Comparison of ENCODE assay signal across 32 mouse cellular contexts in genomic region chr10:70226608-70227007, GRCm38 (mm10). TPM values are rescaled to one million over a fixed set of nuclear protein-coding genes. Genes with fewer than 3 reads are reported as not detected.
DNase-seq lines count a peak whose midpoint lies in the region; ATAC-seq and TF ChIP-seq lines count a peak whose summit lies in the region.
"Had no signal": no experiment of that assay in that cellular context is flagged by ENCODE, and none has a peak within 500 bp of the region (broad histone marks: within the 10 kb centered on the region; RNA-seq: fewer than 3 reads in every experiment).

No protein-coding gene starts in this region.

- no peak overlapping the region for H3K9ac ChIP-seq in kidney, embryonic 15.5 days
- no peak overlapping the region for H3K9ac ChIP-seq in liver, adult 2 months (ENCODE audit: low read depth, low read length)
- no peak overlapping the region for H3K9ac ChIP-seq in liver, postnatal 0 days (replicated peaks)
- H3K9ac ChIP-seq: embryonic facial prominence, embryonic 15.5 days; forebrain, embryonic 12.5 days; hindbrain, embryonic 12.5 days; intestine, embryonic 15.5 days; liver, embryonic 13.5 days; midbrain, embryonic 13.5 days had no signal

- no peaks in the 10 kb centered on the region for H3K36me3 ChIP-seq in kidney, adult 2 months (ENCODE audit: control insufficient read depth, insufficient read depth, low read length)
- H3K36me3 ChIP-seq in kidney, embryonic 15.5 days, result no peaks in the 10 kb centered on the region
- H3K36me3 ChIP-seq in liver, adult 2 months (ENCODE audit: control insufficient read depth, insufficient read depth, low read length), result no peaks in the 10 kb centered on the region
- H3K36me3 ChIP-seq in liver, postnatal 0 days (replicated peaks; ENCODE audit: insufficient read depth, low read length), result no peaks in the 10 kb centered on the region
- H3K36me3 ChIP-seq: embryonic facial prominence, embryonic 10.5 days; embryonic facial prominence, embryonic 15.5 days; forebrain, embryonic 12.5 days; hindbrain, embryonic 12.5 days; intestine, embryonic 15.5 days; liver, embryonic 13.5 days; midbrain, embryonic 13.5 days had no signal

- no peaks in the 10 kb centered on the region for H3K9me3 ChIP-seq in kidney, embryonic 15.5 days (replicated peaks)
- H3K9me3 ChIP-seq in liver, postnatal 0 days (ENCODE audit: low read length), result no peaks in the 10 kb centered on the region
- H3K9me3 ChIP-seq: embryonic facial prominence, embryonic 10.5 days; embryonic facial prominence, embryonic 15.5 days; forebrain, embryonic 12.5 days; hindbrain, embryonic 12.5 days; intestine, embryonic 15.5 days; liver, embryonic 13.5 days; midbrain, embryonic 13.5 days had no signal

- intact Hi-C loops in gastrocnemius, adult 2 months (cut with DNase I), result loop anchor here (2.0 kb wide), 1 partner anchor 18 kb away; the partner anchor contains the start of gene Slc16a9

- peaks cover 20% of the 10 kb centered on the region for H3K4me1 ChIP-seq in kidney, adult 2 months (ENCODE audit: control insufficient read depth, insufficient read depth, low read length)
- H3K4me1 ChIP-seq in kidney, embryonic 15.5 days, result no peaks in the 10 kb centered on the region
- H3K4me1 ChIP-seq in liver, adult 2 months (ENCODE audit: control insufficient read depth, insufficient read depth, low read length), result no peaks in the 10 kb centered on the region
- no peaks in the 10 kb centered on the region for H3K4me1 ChIP-seq in liver, postnatal 0 days (ENCODE audit: insufficient read depth)
- H3K4me1 ChIP-seq: embryonic facial prominence, embryonic 15.5 days; forebrain, embryonic 12.5 days; hindbrain, embryonic 12.5 days; intestine, embryonic 15.5 days; liver, embryonic 13.5 days; megakaryocyte, embryonic 14.5 days; midbrain, embryonic 13.5 days had no signal

- no peaks in the 10 kb centered on the region for H3K79me2 ChIP-seq in liver, adult 2 months (ENCODE audit: control insufficient read depth, insufficient read depth, low read length)

- TF ChIP-seq EP300 in liver, postnatal 0 days (IDR thresholded peaks at IDR 0.05; ENCODE audit: low read depth), result no peak

- no peak overlapping the region for H3K4me2 ChIP-seq in kidney, embryonic 15.5 days
- H3K4me2 ChIP-seq in liver, postnatal 0 days (ENCODE audit: low read depth, low read length), result no peak overlapping the region
- H3K4me2 ChIP-seq: embryonic facial prominence, embryonic 15.5 days; forebrain, embryonic 12.5 days; hindbrain, embryonic 12.5 days; intestine, embryonic 15.5 days; liver, embryonic 13.5 days; midbrain, embryonic 13.5 days had no signal

- H3K4me3 ChIP-seq in gastrocnemius, adult 2 months, result no peak overlapping the region
- no peak overlapping the region for H3K4me3 ChIP-seq in kidney, adult 2 months (ENCODE audit: insufficient read depth, low read depth, low read length)
- no peak overlapping the region for H3K4me3 ChIP-seq in kidney, embryonic 15.5 days (replicated peaks)
- H3K4me3 ChIP-seq in liver, adult 2 months (ENCODE audit: insufficient read depth, low read depth, low read length), result no peak overlapping the region
- no peak overlapping the region for H3K4me3 ChIP-seq in liver, postnatal 0 days (ENCODE audit: low read depth, low read length)
- H3K4me3 ChIP-seq: embryonic facial prominence, embryonic 10.5 days; embryonic facial prominence, embryonic 15.5 days; forebrain, embryonic 12.5 days; hindbrain, embryonic 12.5 days; intestine, embryonic 15.5 days; liver, embryonic 13.5 days; megakaryocyte, embryonic 14.5 days; midbrain, embryonic 13.5 days had no signal

- DNase-seq in gastrocnemius, adult 2 months, result no peak
- DNase-seq in gastrocnemius, postnatal 10 days, result no peak
- peak; percentile 85 for DNase-seq in kidney, adult 2 months
- DNase-seq in liver, adult 2 months (ENCODE audit: extremely low read depth, low read depth, low spot score), result peak; percentile 20
- no peak for DNase-seq in liver, postnatal 0 days
- DNase-seq in lung, postnatal 36 days, result peak; percentile 75
- DNase-seq: adrenal gland, adult 2 months; adrenal gland, postnatal 36 days; cerebellum, adult 18-20 months; cerebellum, postnatal 14 days; gastrocnemius, postnatal 25 days; heart, postnatal 36 days; layer of hippocampus, postnatal 36 days; left cerebral cortex, postnatal 4 days; liver, embryonic 13.5 days; thymus, adult 2 months; thymus, postnatal 36 days had no signal

- TF ChIP-seq POLR2A in kidney, adult 2 months (IDR thresholded peaks at IDR 0.05; ENCODE audit: low read depth, low read length), result no peak
- TF ChIP-seq POLR2A in liver, adult 2 months (IDR thresholded peaks at IDR 0.05; ENCODE audit: extremely low read depth, insufficient read depth, low read length), result no peak

- no peak for TF ChIP-seq CTCF in gastrocnemius, adult 2 months (IDR thresholded peaks at IDR 0.05)
- no peak for TF ChIP-seq CTCF in kidney, adult 2 months (conservative IDR thresholded peaks at IDR 0.05; ENCODE audit: insufficient read depth, insufficient read length, low read depth, low read length)
- no peak for TF ChIP-seq CTCF in liver, adult 2 months (IDR thresholded peaks at IDR 0.05; ENCODE audit: low read depth, low read length)
- TF ChIP-seq CTCF in liver, postnatal 0 days (IDR thresholded peaks at IDR 0.05; ENCODE audit: low read depth), result no peak

- H3K27me3 ChIP-seq in kidney, adult 2 months (replicated peaks; ENCODE audit: control insufficient read depth, insufficient read depth, low read length), result no peaks in the 10 kb centered on the region
- H3K27me3 ChIP-seq in kidney, embryonic 15.5 days, result no peaks in the 10 kb centered on the region
- H3K27me3 ChIP-seq in liver, adult 2 months (ENCODE audit: control insufficient read depth, insufficient read depth, low read length), result no peaks in the 10 kb centered on the region
- H3K27me3 ChIP-seq in liver, postnatal 0 days (ENCODE audit: insufficient read depth, low read length), result no peaks in the 10 kb centered on the region
- H3K27me3 ChIP-seq: CH12.LX; embryonic facial prominence, embryonic 15.5 days; forebrain, embryonic 12.5 days; hindbrain, embryonic 12.5 days; intestine, embryonic 15.5 days; liver, embryonic 13.5 days; midbrain, embryonic 13.5 days had no signal

- ATAC-seq in kidney, embryonic 15.5 days (replicated peaks; ENCODE audit: low FRiP score), result no peak
- ATAC-seq in liver, postnatal 0 days, result no peak
- no peak for ATAC-seq in monocyte, adult 5-6 weeks (replicated peaks; ENCODE audit: insufficient number of reproducible peaks, low FRiP score, low TSS enrichment, poor library complexity, severe bottlenecking)
- ATAC-seq: activated CD4-positive, CD25-positive, alpha-beta regulatory T cell, adult 4 months; hindbrain, postnatal 0 days; intestine, embryonic 15.5 days; midbrain, embryonic 13.5 days had no signal

- peak overlapping the region; percentile 16; the same call in 1 of the 2 replicates for H3K27ac ChIP-seq in gastrocnemius, adult 2 months
- peak overlapping the region; percentile 58; the same call in 1 of the 2 replicates for H3K27ac ChIP-seq in kidney, adult 2 months (ENCODE audit: insufficient read depth, low read depth, low read length)
- no peak overlapping the region for H3K27ac ChIP-seq in kidney, embryonic 15.5 days
- H3K27ac ChIP-seq in liver, adult 2 months (replicated peaks; ENCODE audit: insufficient read depth, low read depth, low read length), result no peak overlapping the region
- no peak overlapping the region for H3K27ac ChIP-seq in liver, postnatal 0 days (ENCODE audit: low read depth)
- H3K27ac ChIP-seq: embryonic facial prominence, embryonic 10.5 days; embryonic facial prominence, embryonic 15.5 days; forebrain, embryonic 12.5 days; hindbrain, embryonic 12.5 days; hindbrain, postnatal 0 days; intestine, embryonic 15.5 days; liver, embryonic 13.5 days; midbrain, embryonic 13.5 days had no signal

RNA-seq across cellular contexts. Expression of gene Slc16a9, which starts 18.3 kb away (rescaled TPM):
- total RNA-seq in gastrocnemius, adult 2 months (2021), result 1 to 10 TPM; 5.0 to 9.6 TPM
- 1 to 10 TPM; 4.9 to 5.4 TPM for total RNA-seq in gastrocnemius, postnatal 10 days (2021)
- polyA plus RNA-seq in kidney, adult 2 months (2012; rRNA removed), result 68.9 and 77.1 TPM in 2 replicates
- 3.8 and 4.8 TPM in 2 replicates for polyA plus RNA-seq in kidney, embryonic 15.5 days (2015; fragmentation: Nextera tagmentation; extraction: Ambion mirVana)
- total RNA-seq in liver, adult 2 months (2014; rRNA removed), result 2.4 and 2.8 TPM in 2 replicates
- polyA plus RNA-seq in liver, adult 2 months (2012; rRNA removed), result 0.80 and 1.7 TPM in 2 replicates
- 1.1 and 1.2 TPM in 2 replicates for polyA plus RNA-seq in liver, postnatal 0 days (2015; fragmentation: Nextera tagmentation; extraction: Ambion mirVana)
- total RNA-seq in monocyte, adult 5-6 weeks (2017), result not detected in 3 replicates
- total RNA-seq: CH12.LX had no signal
- polyA plus RNA-seq: activated CD4-positive, CD25-positive, alpha-beta regulatory T cell, adult 4 months; C2C12 had no signal

RNA-seq across cellular contexts. Expression of gene Mrln, which starts 22.1 kb away (rescaled TPM):
- total RNA-seq in gastrocnemius, adult 2 months (2021), result 100 to 1,000 TPM; 201 to 276 TPM
- total RNA-seq in gastrocnemius, postnatal 10 days (2021), result 100 to 1,000 TPM; 153 to 155 TPM
- 1.0 and 2.5 TPM in 2 replicates for polyA plus RNA-seq in kidney, adult 2 months (2012; rRNA removed)
- polyA plus RNA-seq in kidney, embryonic 15.5 days (2015; fragmentation: Nextera tagmentation; extraction: Ambion mirVana), result 7.2 and 8.0 TPM in 2 replicates
- not detected in 2 replicates for total RNA-seq in liver, adult 2 months (2014; rRNA removed)
- polyA plus RNA-seq in liver, adult 2 months (2012; rRNA removed), result not detected in 2 replicates
- 0.38 and 0.65 TPM in 2 replicates for polyA plus RNA-seq in liver, postnatal 0 days (2015; fragmentation: Nextera tagmentation; extraction: Ambion mirVana)
- total RNA-seq in monocyte, adult 5-6 weeks (2017), result not detected in 3 replicates
- total RNA-seq: adrenal gland, postnatal 36 days; CH12.LX; ES-E14 had no signal
- polyA plus RNA-seq: activated CD4-positive, CD25-positive, alpha-beta regulatory T cell, adult 4 months; adrenal gland, adult 2 months; large intestine, adult 2 months; midbrain, embryonic 13.5 days had no signal

Comparison
In these comparisons a context has a peak if more than half of its experiments do, and no peak if none do; other contexts are left out.
1. DNase-seq: peak in kidney, adult 2 months (single experiment), liver, adult 2 months (single experiment) and lung, postnatal 36 days (single experiment); none in gastrocnemius, adult 2 months (single experiment), gastrocnemius, postnatal 10 days (single experiment) and liver, postnatal 0 days (single experiment).
2. H3K27ac ChIP-seq: peak in gastrocnemius, adult 2 months (single experiment) and kidney, adult 2 months (single experiment); none in kidney, embryonic 15.5 days (single experiment), liver, adult 2 months (single experiment) and liver, postnatal 0 days (single experiment).
3. RNA of gene Mrln, which starts 22.1 kb away (total RNA-seq): 201 to 276 TPM in gastrocnemius, adult 2 months and 153 to 155 TPM in gastrocnemius, postnatal 10 days; not detected in liver, adult 2 months and not detected in monocyte, adult 5-6 weeks; every median in the first group is over 100 times any median in the second.